Mouse (Mus musculus): ENCODE results near the gene Prkch. TPM values are rescaled to one million over a fixed set of nuclear protein-coding genes. Genes with fewer than 3 reads are reported as not detected.

Gene Prkch
- polyA plus RNA-seq, 1 experiment from 2014 or later, result 6.4 TPM

DNA sequence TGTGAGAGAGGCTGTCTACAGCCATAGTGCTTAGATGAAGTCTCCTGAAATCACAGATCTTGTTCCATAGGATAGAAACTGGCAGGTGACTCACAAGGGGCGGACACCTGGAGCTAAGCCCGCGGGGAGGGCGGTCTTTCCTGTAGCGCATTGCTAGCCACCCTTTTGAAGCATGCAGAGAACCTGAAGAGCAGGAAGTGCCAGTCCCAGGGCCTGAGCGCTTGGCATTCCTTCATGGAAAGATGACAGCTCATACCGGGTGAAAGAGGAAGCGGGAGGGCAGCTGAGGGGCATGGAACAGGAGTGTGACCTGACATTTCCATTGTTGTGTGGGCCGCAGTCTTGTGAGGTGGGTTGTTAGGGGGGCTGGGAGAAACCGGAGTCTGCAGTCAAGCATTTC, 33.1 kb downstream of the Prkch start:
- 53% methylated on average over 10 of the region's 10 CpGs for WGBS
- H3K4me2 ChIP-seq (ENCODE audit: low read length), result no peak overlapping the region

DNA sequence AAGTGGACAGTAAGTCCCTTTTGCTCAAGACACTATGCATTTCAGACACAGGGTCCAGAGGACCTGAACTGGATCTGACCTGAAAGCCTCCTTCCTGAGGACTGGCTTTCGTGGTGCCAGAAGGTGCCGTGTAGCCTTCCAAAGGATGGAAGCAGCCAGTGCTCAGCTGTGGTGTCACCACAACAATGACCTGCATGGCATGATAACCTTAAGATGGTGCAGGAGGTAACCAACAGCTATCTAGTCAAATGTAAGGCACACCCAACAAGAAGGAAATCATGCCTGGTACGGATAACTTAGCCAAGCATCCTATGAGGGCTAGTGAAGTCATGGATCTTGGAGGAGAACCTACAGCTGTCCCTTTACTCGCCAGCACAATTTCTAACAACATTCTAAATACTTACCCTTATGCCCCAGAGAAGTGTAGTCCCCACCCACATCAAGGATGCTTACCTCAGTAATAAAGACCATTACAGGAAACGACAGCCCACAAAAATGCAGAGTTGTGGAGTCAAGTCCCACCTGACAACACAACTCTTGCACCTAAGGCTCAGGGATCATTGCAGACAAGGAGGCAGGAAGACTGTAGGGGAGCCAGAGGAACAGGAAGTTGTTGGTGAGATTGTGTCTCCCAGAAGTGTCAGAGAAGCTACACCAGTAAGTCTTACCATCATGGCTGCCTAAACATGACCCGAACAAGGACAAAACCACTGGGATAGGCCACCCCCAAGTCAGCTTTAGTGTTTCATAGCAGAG, 40.9 kb downstream of the Prkch start:
- no peak overlapping the region for H3K4me2 ChIP-seq (ENCODE audit: low read length)
- H3K4me1 ChIP-seq (ENCODE audit: control insufficient read depth, insufficient read depth, low read depth, low read length), result no peaks in the 10 kb centered on the region
- no peaks in the 10 kb centered on the region for H3K9me3 ChIP-seq (ENCODE audit: control insufficient read depth, low read length)
- 96% methylated on average over 6 of the region's 6 CpGs for WGBS
- no peak for ATAC-seq
- no peak overlapping the region for H3K4me3 ChIP-seq (ENCODE audit: low read length)
- no peaks in the 10 kb centered on the region for H3K27me3 ChIP-seq (replicated peaks; ENCODE audit: control insufficient read depth, insufficient read depth, low read length)
- H3K9ac ChIP-seq (ENCODE audit: low read depth, low read length), result no peak overlapping the region
- H3K36me3 ChIP-seq (ENCODE audit: control insufficient read depth, insufficient read depth, low read length), result no peaks in the 10 kb centered on the region
- no peak overlapping the region for H3K27ac ChIP-seq (ENCODE audit: low read depth, low read length)

More for the DNA sequence above, 33.1 kb downstream of the Prkch start:
- H3K27ac ChIP-seq (ENCODE audit: low read depth, low read length), result no peak overlapping the region
- ATAC-seq, result no peak
- no peak overlapping the region for H3K4me3 ChIP-seq (ENCODE audit: low read length)
- no peaks in the 10 kb centered on the region for H3K27me3 ChIP-seq (replicated peaks; ENCODE audit: control insufficient read depth, insufficient read depth, low read length)
- H3K36me3 ChIP-seq (ENCODE audit: control insufficient read depth, insufficient read depth, low read length), result 0 out of 2 replicates have a peak, but pooled peaks cover 2% of the 10 kb centered on the region
- no peaks in the 10 kb centered on the region for H3K4me1 ChIP-seq (ENCODE audit: control insufficient read depth, insufficient read depth, low read depth, low read length)
- no peaks in the 10 kb centered on the region for H3K9me3 ChIP-seq (ENCODE audit: control insufficient read depth, low read length)
- H3K9ac ChIP-seq (ENCODE audit: low read depth, low read length), result no peak overlapping the region; the same call in 1 of the 2 replicates

DNA sequence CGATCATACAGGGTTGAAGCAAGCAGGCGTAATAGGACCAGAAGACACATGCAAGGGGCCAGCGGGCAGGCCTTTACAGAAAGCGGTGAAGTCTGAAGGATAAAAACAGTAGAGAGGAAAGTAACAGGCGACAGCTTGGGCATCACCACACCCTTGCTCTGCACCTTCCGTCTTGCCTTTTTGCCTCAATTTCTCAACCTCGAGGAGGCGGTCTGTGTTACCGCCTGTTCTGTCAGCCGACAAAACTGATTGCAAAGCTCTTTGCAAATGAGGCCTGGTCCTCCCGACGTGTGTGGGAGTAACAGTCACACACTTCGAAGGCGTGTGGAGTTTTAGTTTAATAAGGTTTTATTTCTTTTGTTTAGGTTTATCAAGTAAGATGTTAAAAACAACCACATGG, 43.3 kb downstream of the Prkch start:
- Histone ChIP-seq H3K4me1 (ENCODE audit: control insufficient read depth, insufficient read depth, low read depth, low read length) (no peaks in the 10 kb centered on the region), H3K27ac (ENCODE audit: low read depth, low read length) (no peak overlapping the region), H3K4me3 (ENCODE audit: low read length) (no peak overlapping the region), H3K9ac (ENCODE audit: low read depth, low read length) (no peak overlapping the region), H3K27me3 (replicated peaks; ENCODE audit: control insufficient read depth, insufficient read depth, low read length) (no peaks in the 10 kb centered on the region), H3K4me2 (ENCODE audit: low read length) (no peak overlapping the region), H3K36me3 (ENCODE audit: control insufficient read depth, insufficient read depth, low read length) (no peaks in the 10 kb centered on the region), H3K9me3 (ENCODE audit: control insufficient read depth, low read length) (no peaks in the 10 kb centered on the region)
- ATAC-seq, result no peak
- WGBS, result 89% methylated on average over 14 of the region's 14 CpGs

DNA sequence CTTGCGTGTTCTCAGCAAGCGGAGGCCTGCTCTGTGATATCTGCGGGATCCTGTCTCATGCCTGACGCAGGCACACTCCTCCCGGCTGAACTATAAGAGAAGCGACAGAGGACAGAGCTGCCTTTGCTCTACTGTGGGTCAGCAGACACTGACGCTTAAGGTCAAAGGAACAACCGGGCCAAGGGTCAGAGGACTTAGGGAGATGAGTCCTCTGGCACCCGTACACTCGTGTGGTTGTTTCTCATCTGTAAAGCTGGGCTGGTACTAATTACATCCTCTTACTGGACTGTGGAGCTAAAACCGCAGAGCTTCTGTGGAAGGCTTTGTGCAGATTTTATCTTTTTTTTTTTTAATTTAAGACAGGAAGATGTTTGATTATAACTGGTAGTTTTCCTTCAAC, 46.0 kb downstream of the Prkch start:
- H3K4me3 ChIP-seq (ENCODE audit: low read length), result no peak overlapping the region
- ATAC-seq, result no peak
- 81% methylated on average over 11 of the region's 11 CpGs for WGBS

DNA sequence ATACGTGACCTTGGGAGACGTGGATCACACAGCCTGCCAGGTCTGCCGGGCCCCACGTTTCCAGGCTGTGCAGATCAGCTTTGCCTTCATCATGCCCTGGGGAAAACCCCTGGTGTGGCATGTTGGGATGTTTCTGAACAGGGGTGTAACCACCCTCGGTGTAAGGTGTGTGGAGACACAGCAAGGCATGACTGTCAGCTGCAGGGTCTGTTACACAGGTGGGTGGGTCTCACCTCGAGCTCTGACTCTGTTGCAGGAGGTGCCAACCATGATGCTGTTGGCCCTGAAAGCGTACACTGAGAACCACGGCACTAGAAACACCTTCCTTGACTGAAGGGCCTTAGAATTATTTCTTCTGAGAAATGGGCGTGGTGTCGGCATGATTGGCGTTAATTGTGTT, 46.6 kb downstream of the Prkch start:
- WGBS, result 82% methylated on average over 11 of the region's 11 CpGs
- H3K4me1 ChIP-seq (ENCODE audit: control insufficient read depth, insufficient read depth, low read depth, low read length), result no peaks in the 10 kb centered on the region
- ATAC-seq, result no peak
- no peak overlapping the region for H3K4me2 ChIP-seq (ENCODE audit: low read length)
- H3K9ac ChIP-seq (ENCODE audit: low read depth, low read length), result no peak overlapping the region
- no peaks in the 10 kb centered on the region for H3K36me3 ChIP-seq (ENCODE audit: control insufficient read depth, insufficient read depth, low read length)
- no peaks in the 10 kb centered on the region for H3K9me3 ChIP-seq (ENCODE audit: control insufficient read depth, low read length)
- H3K4me3 ChIP-seq (ENCODE audit: low read length), result no peak overlapping the region
- no peak overlapping the region for H3K27ac ChIP-seq (ENCODE audit: low read depth, low read length)
- no peaks in the 10 kb centered on the region for H3K27me3 ChIP-seq (replicated peaks; ENCODE audit: control insufficient read depth, insufficient read depth, low read length)

More for the DNA sequence above, 46.0 kb downstream of the Prkch start:
- Histone ChIP-seq H3K9me3 (ENCODE audit: control insufficient read depth, low read length) (no peaks in the 10 kb centered on the region), H3K4me2 (ENCODE audit: low read length) (no peak overlapping the region), H3K27me3 (replicated peaks; ENCODE audit: control insufficient read depth, insufficient read depth, low read length) (no peaks in the 10 kb centered on the region), H3K36me3 (ENCODE audit: control insufficient read depth, insufficient read depth, low read length) (no peaks in the 10 kb centered on the region), H3K4me1 (ENCODE audit: control insufficient read depth, insufficient read depth, low read depth, low read length) (no peaks in the 10 kb centered on the region), H3K9ac (ENCODE audit: low read depth, low read length) (no peak overlapping the region), H3K27ac (ENCODE audit: low read depth, low read length) (no peak overlapping the region)

DNA sequence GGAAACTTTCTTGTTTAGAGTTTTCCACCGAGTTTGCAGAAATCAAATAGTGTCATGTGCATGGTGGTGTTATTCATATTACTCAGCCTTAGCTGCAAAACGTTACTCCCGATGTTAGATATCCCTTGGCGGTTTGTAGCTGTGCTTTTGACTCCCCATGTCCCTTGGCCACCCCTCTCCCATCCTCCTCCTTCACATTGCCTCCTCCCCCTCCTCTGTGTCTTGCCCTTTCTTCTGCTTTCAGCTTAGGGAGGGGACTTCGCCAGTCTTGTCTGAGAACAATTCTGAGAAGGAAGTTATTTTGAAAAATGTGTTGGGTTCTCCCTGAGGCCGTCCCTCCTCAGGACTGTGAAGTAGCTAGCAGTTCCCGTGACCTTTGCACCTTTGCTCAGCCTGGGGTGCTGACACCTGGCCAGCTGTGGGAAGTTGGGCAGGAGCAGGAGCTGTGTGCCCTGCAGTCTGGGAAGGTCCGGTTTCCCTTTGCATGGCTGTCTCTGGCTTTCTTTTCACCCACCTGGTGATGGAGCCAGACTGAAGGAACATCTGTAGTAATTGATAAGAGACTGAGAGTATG, 48.2 kb downstream of the Prkch start:
- Histone ChIP-seq H3K4me2 (ENCODE audit: low read length) (no peak overlapping the region), H3K4me3 (ENCODE audit: low read length) (no peak overlapping the region), H3K9ac (ENCODE audit: low read depth, low read length) (no peak overlapping the region), H3K36me3 (ENCODE audit: control insufficient read depth, insufficient read depth, low read length) (no peaks in the 10 kb centered on the region), H3K27ac (ENCODE audit: low read depth, low read length) (no peak overlapping the region), H3K9me3 (ENCODE audit: control insufficient read depth, low read length) (no peaks in the 10 kb centered on the region), H3K27me3 (replicated peaks; ENCODE audit: control insufficient read depth, insufficient read depth, low read length) (no peaks in the 10 kb centered on the region), H3K4me1 (ENCODE audit: control insufficient read depth, insufficient read depth, low read depth, low read length) (no peaks in the 10 kb centered on the region)
- 27% methylated on average over 8 of the region's 8 CpGs for WGBS
- ATAC-seq, result no peak

DNA sequence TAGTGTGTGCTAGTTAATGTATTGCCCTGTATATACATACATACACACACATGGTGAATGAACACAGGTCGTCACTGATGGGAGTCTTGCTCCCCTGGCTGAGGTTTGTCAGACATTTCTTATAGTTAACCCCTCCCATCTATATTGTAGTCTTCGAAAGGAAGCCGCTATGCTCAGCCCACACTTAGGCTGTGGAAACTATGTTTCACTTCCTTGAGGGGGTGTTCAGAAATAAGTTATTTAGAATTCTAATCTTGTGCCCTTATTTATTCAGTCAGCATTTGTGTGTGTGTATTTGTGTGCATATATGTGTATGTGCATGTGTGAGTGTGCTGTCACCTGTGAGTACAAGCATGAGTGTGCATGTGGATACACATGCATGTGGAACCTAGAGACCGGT, 49.1 kb downstream of the Prkch start:
- 90% methylated on average over 4 of the region's 4 CpGs for WGBS
- no peaks in the 10 kb centered on the region for H3K4me1 ChIP-seq (ENCODE audit: control insufficient read depth, insufficient read depth, low read depth, low read length)
- H3K9ac ChIP-seq (ENCODE audit: low read depth, low read length), result no peak overlapping the region
- H3K9me3 ChIP-seq (ENCODE audit: control insufficient read depth, low read length), result no peaks in the 10 kb centered on the region
- no peak for ATAC-seq
- H3K27ac ChIP-seq (ENCODE audit: low read depth, low read length), result no peak overlapping the region
- no peaks in the 10 kb centered on the region for H3K27me3 ChIP-seq (replicated peaks; ENCODE audit: control insufficient read depth, insufficient read depth, low read length)
- no peak overlapping the region for H3K4me2 ChIP-seq (ENCODE audit: low read length)
- no peak overlapping the region for H3K4me3 ChIP-seq (ENCODE audit: low read length)
- no peaks in the 10 kb centered on the region for H3K36me3 ChIP-seq (ENCODE audit: control insufficient read depth, insufficient read depth, low read length)

DNA sequence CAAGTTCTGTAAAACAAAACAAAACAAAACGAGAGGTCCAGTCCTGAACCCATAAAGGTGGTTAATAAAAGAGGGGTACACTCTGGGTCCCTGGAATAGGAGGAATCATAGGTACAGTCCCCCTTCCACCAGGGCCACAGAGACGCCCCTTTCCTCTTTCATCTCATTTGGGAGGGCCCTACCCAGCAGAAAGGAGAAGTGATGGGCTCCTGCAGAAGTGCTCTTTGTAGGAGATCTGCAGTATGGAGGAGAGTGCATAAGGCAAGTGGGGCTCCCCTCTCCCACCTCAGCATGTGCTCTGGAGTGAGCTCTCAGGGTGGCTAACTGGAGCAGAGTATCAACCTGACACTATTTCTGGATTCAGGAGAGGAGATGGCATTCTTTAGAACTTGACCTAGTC, 55.0 kb downstream of the Prkch start:
- Histone ChIP-seq H3K27me3 (replicated peaks; ENCODE audit: control insufficient read depth, insufficient read depth, low read length) (no peaks in the 10 kb centered on the region), H3K27ac (ENCODE audit: low read depth, low read length) (no peak overlapping the region), H3K9ac (ENCODE audit: low read depth, low read length) (no peak overlapping the region), H3K36me3 (ENCODE audit: control insufficient read depth, insufficient read depth, low read length) (no peaks in the 10 kb centered on the region), H3K9me3 (ENCODE audit: control insufficient read depth, low read length) (no peaks in the 10 kb centered on the region), H3K4me3 (ENCODE audit: low read length) (no peak overlapping the region), H3K4me1 (ENCODE audit: control insufficient read depth, insufficient read depth, low read depth, low read length) (no peaks in the 10 kb centered on the region), H3K4me2 (ENCODE audit: low read length) (no peak overlapping the region)
- WGBS, result 79% methylated on average over 2 of the region's 2 CpGs
- no peak for ATAC-seq

DNA sequence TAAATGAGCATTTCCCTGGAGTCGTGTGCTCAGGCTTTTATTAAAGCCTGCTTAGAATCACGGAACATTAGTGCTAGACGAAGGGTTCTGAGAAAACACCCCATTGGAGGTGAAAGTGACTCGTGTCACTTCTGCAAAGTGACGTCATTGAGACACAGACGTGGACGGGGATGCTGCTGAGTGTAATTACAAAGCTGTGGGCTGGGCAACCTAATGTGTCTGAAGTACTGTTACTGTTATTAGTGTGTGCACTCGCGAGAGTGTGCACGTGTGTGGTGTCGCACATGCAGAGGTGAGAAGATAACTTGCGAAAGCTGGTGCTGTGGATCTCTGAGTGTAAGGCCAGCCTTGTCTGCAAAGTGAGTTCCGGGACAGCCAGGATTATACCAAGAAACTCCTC, 56.6 kb downstream of the Prkch start:
- no peak for ATAC-seq
- no peak overlapping the region for H3K4me3 ChIP-seq (ENCODE audit: low read length)
- H3K9me3 ChIP-seq (ENCODE audit: control insufficient read depth, low read length), result no peaks in the 10 kb centered on the region
- H3K4me1 ChIP-seq (ENCODE audit: control insufficient read depth, insufficient read depth, low read depth, low read length), result no peaks in the 10 kb centered on the region
- H3K4me2 ChIP-seq (ENCODE audit: low read length), result no peak overlapping the region
- no peaks in the 10 kb centered on the region for H3K27me3 ChIP-seq (replicated peaks; ENCODE audit: control insufficient read depth, insufficient read depth, low read length)
- no peaks in the 10 kb centered on the region for H3K36me3 ChIP-seq (ENCODE audit: control insufficient read depth, insufficient read depth, low read length)
- no peak overlapping the region for H3K9ac ChIP-seq (ENCODE audit: low read depth, low read length)
- 79% methylated on average over 13 of the region's 13 CpGs for WGBS
- no peak overlapping the region for H3K27ac ChIP-seq (ENCODE audit: low read depth, low read length)

Data from hindbrain, embryonic 16.5 days (tissue).